Mouse (Mus musculus) spleen, adult 2 months (tissue): ENCODE results near the gene Them7.

Experiments
- CTCF ChIP-seq: fragments of 200-500 bp; IDR thresholded peaks from 2 replicates; pipeline ENCODE4 v1.5.1; 2011; ENCODE audit warnings: mild to moderate bottlenecking, inconsistent platforms; ENCODE audit not compliant: insufficient read depth, insufficient read length, insufficient replicate concordance; ENCODE audit errors: extremely low read depth
- POLR2A ChIP-seq: fragments of 200-500 bp; IDR thresholded peaks from 2 replicates; pipeline ENCODE4 v1.6.1; 2011; ENCODE audit warnings: low read depth, low read length, inconsistent platforms

- TF ChIP-seq POLR2A (no peak), CTCF (no peak)
Observed at GRCm38 (mm10) chr2:105252824-105253223, 28.7 kb downstream of the Them7 start.
